Mouse (Mus musculus) MEL (cell line): ENCODE measurements around the gene Bace1. TPM values are rescaled to one million over a fixed set of nuclear protein-coding genes. Genes with fewer than 3 reads are reported as not detected.

Source experiments
- DNase-seq: peaks from one replicate; pipeline ENCODE4 v3.0.0; 2011; ENCODE audit warnings: low read depth, low spot score
- H3K27ac ChIP-seq: 2 replicates; pipeline ENCODE4 v1.5.1; 2012; ENCODE audit warnings: low read depth, mild to moderate bottlenecking, control low read depth, low read length, moderate library complexity; ENCODE audit not compliant: control insufficient read depth
- H3K27me3 ChIP-seq, 2 experiments: fragments of 150-350 bp in 1 of 2; sonication (generic) in 1 of 2; 2 replicates each; pipeline ENCODE4 v1.6.1; 2012; ENCODE audit warnings: low read length in 2 of 2, mild to moderate bottlenecking in 2 of 2, improper control_type of control experiment in 1 of 2, moderate library complexity in 1 of 2; ENCODE audit not compliant: insufficient read depth in 2 of 2, control insufficient read depth in 1 of 2
- H3K36me3 ChIP-seq, 2 experiments: 2 replicates each; pipeline ENCODE4 v1.6.1; 2012 to 2014; ENCODE audit warnings: low read length in 2 of 2, improper control_type of control experiment in 1 of 2, inconsistent platforms in 1 of 2, mild to moderate bottlenecking in 1 of 2; ENCODE audit not compliant: insufficient read depth in 2 of 2, control insufficient read depth in 1 of 2
- H3K4me1 ChIP-seq, 2 experiments: fragments of 150-350 bp in 1 of 2; sonication (generic) in 1 of 2; 2 replicates each; pipeline ENCODE4 v1.6.1; 2012; ENCODE audit warnings: low read length in 2 of 2, improper control_type of control experiment in 1 of 2, mild to moderate bottlenecking in 1 of 2; ENCODE audit not compliant: insufficient read depth in 2 of 2, control insufficient read depth in 1 of 2
- H3K4me3 ChIP-seq, 2 experiments: fragments of 150-350 bp in 1 of 2; sonication (generic) in 1 of 2; 2 replicates each; pipeline ENCODE4 v1.5.1; 2012; ENCODE audit warnings: low read depth in 2 of 2, low read length in 2 of 2, mild to moderate bottlenecking in 2 of 2, moderate library complexity in 2 of 2, control low read depth in 1 of 2, improper control_type of control experiment in 1 of 2; ENCODE audit not compliant: control insufficient read depth in 1 of 2, insufficient read depth in 1 of 2
- H3K79me2 ChIP-seq: 2 replicates; pipeline ENCODE4 v1.6.1; 2012; ENCODE audit warnings: mild to moderate bottlenecking, low read length, moderate library complexity; ENCODE audit not compliant: control insufficient read depth, poor library complexity, insufficient read depth
- H3K9ac ChIP-seq: 2 replicates; pipeline ENCODE4 v1.6.1; 2012; ENCODE audit warnings: low read depth, mild to moderate bottlenecking, control low read depth, low read length, moderate library complexity; ENCODE audit not compliant: control insufficient read depth, poor library complexity, severe bottlenecking
- H3K9me3 ChIP-seq: fragments of 150-350 bp; sonication (generic); replicated peaks from 2 replicates; pipeline ENCODE4 v1.6.1; 2012; ENCODE audit warnings: mild to moderate bottlenecking, low read length, improper control_type of control experiment, moderate library complexity; ENCODE audit not compliant: insufficient read depth
- BHLHE40 ChIP-seq: IDR thresholded peaks from 2 replicates; pipeline ENCODE4 v1.6.1; 2012; ENCODE audit warnings: low read depth, mild to moderate bottlenecking, inconsistent platforms, low read length, improper control_type of control experiment, borderline replicate concordance
- CHD1 ChIP-seq: IDR thresholded peaks from 2 replicates; pipeline ENCODE4 v1.6.1; 2012; ENCODE audit warnings: low read depth, mild to moderate bottlenecking, inconsistent platforms, low read length, improper control_type of control experiment
- CHD2 ChIP-seq: IDR thresholded peaks from 2 replicates; pipeline ENCODE4 v1.6.1; 2011; ENCODE audit warnings: low read length, improper control_type of control experiment
- CTCF ChIP-seq, 3 experiments: IDR thresholded peaks in 2 of 3; conservative IDR thresholded peaks in 1 of 3; 2 replicates each; pipeline ENCODE4 v1.5.1; 2011 to 2012; ENCODE audit warnings: low read length in 3 of 3, low read depth in 2 of 3, mild to moderate bottlenecking in 2 of 3, improper control_type of control experiment in 1 of 3, inconsistent platforms in 1 of 3, mixed read lengths in 1 of 3, moderate library complexity in 1 of 3; ENCODE audit not compliant: control insufficient read depth in 1 of 3, insufficient read depth in 1 of 3, poor library complexity in 1 of 3, severe bottlenecking in 1 of 3
- E2F4 ChIP-seq: IDR thresholded peaks from 2 replicates; pipeline ENCODE4 v1.6.1; 2011; ENCODE audit warnings: low read depth, low read length, improper control_type of control experiment, borderline replicate concordance
- EP300 ChIP-seq, 2 experiments: IDR thresholded peaks; 2 replicates each; pipeline ENCODE4 v1.6.1; 2011; ENCODE audit warnings: improper control_type of control experiment in 2 of 2, low read length in 2 of 2, low read depth in 1 of 2, mild to moderate bottlenecking in 1 of 2
- ETS1 ChIP-seq: IDR thresholded peaks from 2 replicates; pipeline ENCODE4 v1.6.1; 2012; ENCODE audit warnings: low read depth, mild to moderate bottlenecking, inconsistent platforms, low read length, improper control_type of control experiment, moderate library complexity
- GATA1 ChIP-seq: IDR thresholded peaks from 2 replicates; pipeline ENCODE4 v1.6.1; 2011; ENCODE audit warnings: low read depth, low read length, improper control_type of control experiment
- HCFC1 ChIP-seq: IDR thresholded peaks from 2 replicates; pipeline ENCODE4 v1.6.1; 2012; ENCODE audit warnings: low read depth, mild to moderate bottlenecking, inconsistent platforms, low read length, improper control_type of control experiment, moderate library complexity
- JUND ChIP-seq: IDR thresholded peaks from 2 replicates; pipeline ENCODE4 v1.6.1; 2011; ENCODE audit warnings: low read depth, mild to moderate bottlenecking, improper control_type of control experiment, low read length
- MAFK ChIP-seq: IDR thresholded peaks from 2 replicates; pipeline ENCODE4 v1.6.1; 2011; ENCODE audit warnings: low read depth, mild to moderate bottlenecking, low read length, improper control_type of control experiment, borderline replicate concordance
- MAX ChIP-seq: IDR thresholded peaks from 2 replicates; pipeline ENCODE4 v1.6.1; 2011; ENCODE audit warnings: low read length, improper control_type of control experiment
- MAZ ChIP-seq: IDR thresholded peaks from 2 replicates; pipeline ENCODE4 v1.6.1; 2012; ENCODE audit warnings: low read depth, mild to moderate bottlenecking, inconsistent platforms, low read length, improper control_type of control experiment
- MXI1 ChIP-seq: IDR thresholded peaks from 2 replicates; pipeline ENCODE4 v1.6.1; 2011; ENCODE audit warnings: mild to moderate bottlenecking, low read depth, low read length, improper control_type of control experiment
- MYB ChIP-seq: IDR thresholded peaks from 2 replicates; pipeline ENCODE4 v1.6.1; 2011; ENCODE audit warnings: mild to moderate bottlenecking, low read depth, low read length, improper control_type of control experiment
- MYC ChIP-seq: IDR thresholded peaks from 2 replicates; pipeline ENCODE4 v1.6.1; 2011; ENCODE audit warnings: low read depth, mild to moderate bottlenecking, low read length, improper control_type of control experiment, moderate library complexity
- POLR2A ChIP-seq, 2 experiments: IDR thresholded peaks; 2 replicates each; pipeline ENCODE4 v1.6.1; 2011 to 2012; ENCODE audit warnings: low read length in 2 of 2, mild to moderate bottlenecking in 2 of 2, control low read depth in 1 of 2, improper control_type of control experiment in 1 of 2, low read depth in 1 of 2, moderate library complexity in 1 of 2; ENCODE audit not compliant: control insufficient read depth in 1 of 2, insufficient read depth in 1 of 2, poor library complexity in 1 of 2
- POLR2AphosphoS2 ChIP-seq: IDR thresholded peaks from 2 replicates; pipeline ENCODE4 v1.6.1; 2011; ENCODE audit warnings: low read length, improper control_type of control experiment
- POLR2AphosphoS5 ChIP-seq: IDR thresholded peaks from 2 replicates; pipeline ENCODE4 v1.6.1; 2012; ENCODE audit warnings: low read depth, borderline replicate concordance, mild to moderate bottlenecking, inconsistent platforms, low read length, moderate library complexity, mixed read lengths
- RAD21 ChIP-seq: IDR thresholded peaks from 2 replicates; pipeline ENCODE4 v1.6.1; 2011; ENCODE audit warnings: mild to moderate bottlenecking, low read depth, low read length, improper control_type of control experiment
- SIN3A ChIP-seq: IDR thresholded peaks from 2 replicates; pipeline ENCODE4 v1.6.1; 2012; ENCODE audit warnings: low read length, improper control_type of control experiment, inconsistent platforms
- SMC3 ChIP-seq: IDR thresholded peaks from 2 replicates; pipeline ENCODE4 v1.6.1; 2011; ENCODE audit warnings: low read depth, low read length, improper control_type of control experiment
- TBP ChIP-seq: IDR thresholded peaks from 2 replicates; pipeline ENCODE4 v1.8.0; 2011; ENCODE audit warnings: low read depth, low read length, improper control_type of control experiment
- ZC3H11A ChIP-seq: IDR thresholded peaks from 2 replicates; pipeline ENCODE4 v1.6.1; 2012; ENCODE audit warnings: low read depth, mild to moderate bottlenecking, inconsistent platforms, low read length, improper control_type of control experiment
- ZMIZ1 ChIP-seq: IDR thresholded peaks from 2 replicates; pipeline ENCODE4 v1.6.1; 2012; ENCODE audit warnings: low read depth, mild to moderate bottlenecking, inconsistent platforms, low read length, improper control_type of control experiment, moderate library complexity
- ZNF384 ChIP-seq: IDR thresholded peaks from 2 replicates; pipeline ENCODE4 v1.6.1; 2012; ENCODE audit warnings: low read depth, mild to moderate bottlenecking, inconsistent platforms, low read length, improper control_type of control experiment
- polyA plus RNA-seq, 2 experiments: library from polyadenylated mRNA; stranded (reverse) in 1 of 2; unstranded in 1 of 2; fragments of >175 nt in 1 of 2; fragments of >200 nt in 1 of 2; gene quantifications; 2 replicates each; pipeline versions ENCODE4 v1.2.1 to v1.2.4; 2012; ENCODE audit warnings: low replicate concordance in 2 of 2, low read depth in 1 of 2; ENCODE audit not compliant: insufficient read length in 2 of 2, insufficient read depth in 1 of 2, missing spikeins in 1 of 2
- total RNA-seq: library from RNA; depleted of rRNA; stranded (reverse); fragments of 300-350 nt; gene quantifications from 2 replicates; pipeline ENCODE4 v1.2.3, GENCODE M21; 2012

The Bace1 gene
- total and polyA plus RNA-seq, 3 experiments, result 0.27 to 4.0 TPM; not detected in 1

- TF ChIP-seq BHLHE40 (no peak), ETS1 (peak; percentile 16; the same call in 1 of the 2 replicates), POLR2AphosphoS5 (no peak)
Measured at GRCm38 (mm10) chr9:45828291-45828963, 10.0 kb upstream of the Bace1 start, which contains the start of gene Cep164 (continued).

- peak overlapping the region; percentile 52 for H3K27ac ChIP-seq
- H3K9me3 ChIP-seq, result no peaks in the 10 kb centered on the region
- H3K4me1 ChIP-seq, result no peaks in the 10 kb centered on the region
- H3K9ac ChIP-seq, result peak overlapping the region; percentile 50
- H3K27me3 ChIP-seq, result no peaks in the 10 kb centered on the region
- no peaks in the 10 kb centered on the region for H3K79me2 ChIP-seq
- peak overlapping the region; percentile 80 to 83 for H3K4me3 ChIP-seq
- TF ChIP-seq MAZ (0 out of 2 replicates have a peak, but pooled peaks have one; percentile 58), RAD21 (peak; percentile 82), MXI1 (no peak), GATA1 (peak; percentile 39; the same call in 1 of the 2 replicates), TBP (peak; percentile 39; the same call in 1 of the 2 replicates), CTCF (IDR thresholded peaks at IDR 0.05 in 2 of 3, conservative IDR thresholded peaks at IDR 0.05 in 1 of 3; ENCODE audit: control insufficient read depth in 1 of 3, insufficient read depth in 1 of 3, low read depth in 2 of 3, low read length in 3 of 3, poor library complexity in 1 of 3, severe bottlenecking in 1 of 3) (peak; percentile 85 to 100 (median 98)), ZC3H11A (peak; percentile 85), HCFC1 (peak; percentile 47; the same call in 1 of the 2 replicates), MAFK (no peak), JUND (peak; percentile 87), SMC3 (peak; percentile 98), SIN3A (no peak; the same call in 1 of the 2 replicates), ZNF384 (peak; percentile 84), ETS1 (peak; percentile 21; the same call in 1 of the 2 replicates)
- DNase-seq, result peak; percentile 97
- H3K36me3 ChIP-seq, result no peaks in the 10 kb centered on the region
Measured at GRCm38 (mm10) chr9:45829107-45829506, 9.3 kb upstream of the Bace1 start.

- H3K4me3 ChIP-seq, result no peak overlapping the region
- no peaks in the 10 kb centered on the region for H3K4me1 ChIP-seq
- no peaks in the 10 kb centered on the region for H3K79me2 ChIP-seq
- no peak overlapping the region for H3K27ac ChIP-seq
- H3K9ac ChIP-seq, result no peak overlapping the region
- DNase-seq, result no peak
- no peaks in the 10 kb centered on the region for H3K36me3 ChIP-seq
- TF ChIP-seq E2F4 (no peak), MAFK (no peak), MAX (no peak), POLR2AphosphoS2 (no peak), GATA1 (no peak), CHD2 (no peak), POLR2AphosphoS5 (no peak), CTCF (IDR thresholded peaks at IDR 0.05 in 2 of 3, conservative IDR thresholded peaks at IDR 0.05 in 1 of 3; ENCODE audit: control insufficient read depth in 1 of 3, insufficient read depth in 1 of 3, low read depth in 2 of 3, low read length in 3 of 3, poor library complexity in 1 of 3, severe bottlenecking in 1 of 3) (no peak), MAZ (no peak), ZNF384 (no peak), EP300 (IDR thresholded peaks at IDR 0.05; ENCODE audit: low read depth in 1 of 2, low read length in 2 of 2) (no peak), POLR2A (IDR thresholded peaks at IDR 0.05; ENCODE audit: control insufficient read depth in 1 of 2, insufficient read depth in 1 of 2, low read depth in 1 of 2, low read length in 2 of 2, poor library complexity in 1 of 2) (no peak), MYB (no peak), HCFC1 (no peak), SMC3 (no peak), MYC (no peak), CHD1 (no peak), ZMIZ1 (no peak)
- TF ChIP-seq, all 39 proteins: peak for 0
- Histone ChIP-seq H3K27me3 (no peaks in the 10 kb centered on the region), H3K9me3 (no peaks in the 10 kb centered on the region)
Measured at GRCm38 (mm10) chr9:45832898-45833297, 5.5 kb upstream of the Bace1 start.
